Mouse (Mus musculus) CH12.LX (cell line): ENCODE measurements around the gene Mmp23.

Experiments used
- CHD2 ChIP-seq: IDR thresholded peaks from 2 replicates; pipeline ENCODE4 v1.6.1; 2011; ENCODE audit warnings: low read length, improper control_type of control experiment
- CTCF ChIP-seq, 2 experiments: IDR thresholded peaks in 1 of 2; conservative IDR thresholded peaks in 1 of 2; 2 replicates each; pipeline ENCODE4 v1.5.1; 2011 to 2012; ENCODE audit warnings: low read depth in 2 of 2, low read length in 2 of 2, improper control_type of control experiment in 1 of 2, inconsistent platforms in 1 of 2, mild to moderate bottlenecking in 1 of 2, moderate library complexity in 1 of 2
- E2F4 ChIP-seq: IDR thresholded peaks from 2 replicates; pipeline ENCODE4 v1.6.1; 2011; ENCODE audit warnings: low read depth, low read length, improper control_type of control experiment; ENCODE audit not compliant: insufficient replicate concordance
- EP300 ChIP-seq: IDR thresholded peaks from 2 replicates; pipeline ENCODE4 v1.6.1; 2011; ENCODE audit warnings: low read length, improper control_type of control experiment
- MAFK ChIP-seq: IDR thresholded peaks from 2 replicates; pipeline ENCODE4 v1.6.1; 2011; ENCODE audit warnings: low read length, improper control_type of control experiment; ENCODE audit not compliant: insufficient replicate concordance
- MAZ ChIP-seq: IDR thresholded peaks from 2 replicates; pipeline ENCODE4 v1.6.1; 2012; ENCODE audit warnings: low read depth, mild to moderate bottlenecking, inconsistent platforms, low read length, improper control_type of control experiment, moderate library complexity
- NELFE ChIP-seq: IDR thresholded peaks from 2 replicates; pipeline ENCODE4 v1.6.1; 2011; ENCODE audit warnings: low read depth, low read length, improper control_type of control experiment
- NRF1 ChIP-seq: IDR thresholded peaks from 2 replicates; pipeline ENCODE4 v1.6.1; 2014; ENCODE audit warnings: low read depth, mild to moderate bottlenecking, inconsistent platforms, low read length, improper control_type of control experiment, moderate library complexity
- POLR2A ChIP-seq: IDR thresholded peaks from 2 replicates; pipeline ENCODE4 v1.6.1; 2011; ENCODE audit warnings: low read depth, mild to moderate bottlenecking, improper control_type of control experiment, low read length
- RCOR1 ChIP-seq: conservative IDR thresholded peaks from 2 replicates; pipeline ENCODE4 v1.6.1; 2012; ENCODE audit warnings: low read depth, mild to moderate bottlenecking, inconsistent platforms, low read length, improper control_type of control experiment
- SMC3 ChIP-seq: IDR thresholded peaks from 2 replicates; pipeline ENCODE4 v1.6.1; 2011; ENCODE audit warnings: low read depth, low read length, improper control_type of control experiment
- USF1 ChIP-seq: IDR thresholded peaks from 2 replicates; pipeline ENCODE4 v1.6.1; 2014; ENCODE audit warnings: low read depth, mild to moderate bottlenecking, inconsistent platforms, low read length, improper control_type of control experiment

- TF ChIP-seq MAFK, result no peak
- TF ChIP-seq CTCF (conservative IDR thresholded peaks at IDR 0.05 in 1 of 2, IDR thresholded peaks at IDR 0.05 in 1 of 2; ENCODE audit: low read depth in 2 of 2, low read length in 2 of 2), result no peak
- TF ChIP-seq MAZ, result no peak
- TF ChIP-seq RCOR1, result no peak
- no peak for TF ChIP-seq SMC3
- no peak; the same call in 1 of the 2 replicates for TF ChIP-seq POLR2A
- TF ChIP-seq E2F4, result no peak
- no peak for TF ChIP-seq NELFE
- no peak for TF ChIP-seq CHD2
- TF ChIP-seq NRF1, result no peak
- TF ChIP-seq EP300, result no peak
- TF ChIP-seq USF1, result no peak
Observed at GRCm38 (mm10) chr4:155654456-155655298, 1.5 kb upstream of the Mmp23 start.
